Mouse (Mus musculus) ovary, postnatal 10 days (tissue): ENCODE measurements around the gene Cdk13.

Experiments
- DNase-seq: peaks from one replicate; pipeline ENCODE4 v3.0.0; 2022; ENCODE audit warnings: low spot score

Gene Cdk13

DNA sequence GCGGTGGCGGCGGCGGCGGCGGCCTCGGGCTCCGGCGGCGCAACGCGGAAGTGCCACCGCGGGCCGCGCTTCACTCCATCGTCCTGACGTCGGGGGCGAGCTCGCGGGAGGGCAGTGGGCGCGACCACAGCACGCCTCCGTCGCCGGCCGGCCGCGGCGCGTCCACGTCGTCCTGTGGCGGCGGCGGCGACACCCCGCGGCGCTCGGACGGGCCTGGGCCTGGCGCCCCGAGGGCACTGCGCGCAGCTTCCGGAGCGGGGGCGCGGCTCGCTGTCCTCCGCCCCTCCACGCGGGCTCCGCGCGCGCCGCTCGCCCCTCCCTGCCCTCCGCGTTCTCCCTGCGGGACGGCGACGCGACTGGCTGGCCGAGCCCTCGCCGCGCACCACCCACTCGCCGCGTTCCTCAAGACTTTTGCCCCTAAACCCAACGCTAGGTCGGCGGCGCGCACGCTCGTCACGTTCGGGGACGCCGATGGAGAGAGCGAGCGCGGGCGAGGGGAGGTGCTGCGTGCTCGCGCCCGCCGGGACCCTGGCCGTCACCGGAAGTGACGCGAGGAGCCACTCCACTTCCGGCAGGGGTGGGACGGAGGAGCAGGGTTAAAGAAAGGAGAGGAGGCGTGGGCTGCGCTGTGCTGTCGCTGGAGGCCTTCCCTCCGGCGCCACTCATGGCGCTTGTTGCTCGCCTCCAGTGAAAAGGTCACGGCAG, at the start of gene Cdk13:
Gene Cdk13 (minus strand): TSS at position 189 of the 705 bp plus-strand sequence.
- DNase-seq: peak; percentile 94

DNA sequence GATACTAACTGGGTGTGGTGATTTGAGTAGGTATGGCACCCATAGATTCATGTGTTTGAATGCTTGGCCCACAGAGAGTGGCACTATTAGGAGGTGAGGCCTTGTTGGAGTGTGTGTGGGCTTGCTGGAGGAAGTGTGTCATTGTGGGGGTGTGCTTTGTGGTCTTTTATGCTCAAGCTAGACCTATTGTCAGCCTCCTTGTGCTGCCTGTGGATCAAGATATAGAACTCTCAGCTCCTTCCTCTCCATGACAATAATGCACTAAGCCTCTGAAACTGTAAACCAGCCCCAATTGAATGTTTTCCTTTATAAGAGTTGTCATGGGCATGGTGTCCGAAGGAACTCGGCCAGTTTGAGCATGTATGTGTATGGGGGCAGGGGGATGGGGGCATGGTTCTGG, 38.4 kb upstream of the Cdk13 start:
- DNase-seq: no peak

DNA sequence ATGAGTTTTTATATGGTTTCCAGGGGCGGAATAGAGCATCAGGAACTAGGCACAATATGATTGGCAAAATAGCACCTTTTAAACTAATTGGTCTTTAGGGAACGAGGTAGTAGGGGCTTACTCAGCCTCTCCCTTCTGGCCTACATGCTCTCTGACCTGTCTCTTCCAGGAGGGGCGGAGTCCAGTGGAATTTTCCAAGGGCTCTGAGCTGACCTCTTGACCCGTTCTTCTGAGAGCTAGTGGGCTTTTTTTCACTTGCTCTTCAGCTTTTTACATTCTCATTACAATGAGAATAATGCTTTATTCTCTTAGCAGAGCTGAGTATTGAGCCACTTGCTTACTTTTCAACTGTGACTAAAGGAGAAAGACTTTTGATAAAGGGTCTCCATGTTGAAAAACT, 37.9 kb upstream of the Cdk13 start:
- no peak for DNase-seq

DNA sequence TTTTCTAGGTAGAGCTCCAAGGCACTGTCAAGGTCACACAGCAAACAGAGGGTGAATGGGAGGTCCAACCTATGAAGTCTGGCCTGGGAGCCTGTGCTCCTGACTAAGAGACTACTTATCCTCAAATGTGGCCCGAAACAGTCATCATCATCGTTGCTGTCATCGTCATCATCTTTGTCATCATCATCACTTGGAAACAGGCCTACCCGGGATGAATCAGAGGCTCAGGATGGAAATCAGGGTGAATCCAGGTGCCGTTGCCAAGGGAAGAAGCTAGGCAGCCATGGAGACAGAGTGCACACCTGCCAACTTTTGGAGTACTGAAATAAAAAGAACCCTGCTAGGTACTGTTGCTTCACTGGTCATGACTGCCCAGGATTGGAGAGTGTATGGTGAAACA, 34.2 kb upstream of the Cdk13 start:
- DNase-seq: no peak

DNA sequence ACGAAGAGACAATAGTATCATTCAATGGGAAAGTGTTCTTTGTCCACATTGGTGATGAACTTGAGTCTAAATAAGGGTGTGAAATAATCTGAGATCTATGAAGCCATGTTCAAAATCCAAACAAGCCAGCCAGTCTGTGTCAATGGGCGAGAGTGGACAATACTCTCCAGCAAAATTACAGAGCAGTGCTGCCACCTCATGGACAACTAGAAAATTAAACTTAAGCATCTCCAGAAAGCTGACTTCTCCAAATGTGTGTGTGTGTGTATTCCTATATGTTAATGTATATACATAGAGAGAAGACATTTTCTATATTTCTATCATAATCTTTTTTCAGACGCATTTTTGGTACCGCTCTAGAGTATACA, 33.6 kb upstream of the Cdk13 start:
- no peak for DNase-seq

DNA sequence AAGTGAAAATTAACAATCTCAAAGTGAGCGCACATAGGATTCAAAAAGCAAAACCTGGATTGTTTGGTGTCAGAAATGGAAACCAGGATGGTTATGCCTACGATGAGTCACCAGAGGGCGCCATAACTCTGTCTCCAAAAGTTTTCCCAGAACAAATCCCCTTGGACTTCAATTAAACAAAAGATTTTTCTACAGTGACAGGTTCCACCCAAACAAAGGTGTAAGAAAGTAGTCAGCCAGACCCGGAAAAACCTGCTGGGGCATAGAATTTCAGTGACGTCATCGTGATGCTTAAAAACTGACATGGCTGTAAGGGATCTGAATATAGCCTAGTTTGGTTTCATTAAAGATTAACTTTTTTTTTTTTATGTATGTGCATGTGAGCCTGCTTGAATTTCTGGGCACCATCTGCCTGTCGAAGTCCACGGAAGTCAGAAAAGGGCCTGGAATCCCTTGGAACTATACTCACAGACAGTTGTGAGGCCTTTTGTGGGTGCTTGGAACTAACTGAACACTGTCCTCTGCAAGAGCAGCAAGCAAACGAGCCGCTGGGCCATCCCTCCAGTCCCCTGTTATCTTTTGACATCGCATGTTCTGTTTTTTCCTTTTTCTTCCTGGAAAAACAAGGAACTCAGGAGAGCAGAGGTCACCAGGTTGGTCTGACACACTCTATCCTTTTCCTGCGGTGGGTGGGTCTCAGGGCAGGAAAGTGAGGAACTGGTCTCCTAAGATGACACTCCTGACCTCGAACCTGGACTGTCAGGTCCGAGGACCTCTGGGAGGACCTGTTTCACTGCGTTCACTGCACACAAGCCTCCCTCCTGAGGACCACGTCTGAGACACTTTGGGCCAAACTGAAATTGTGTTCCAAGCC, 33.0 kb upstream of the Cdk13 start:
- DNase-seq: no peak

DNA sequence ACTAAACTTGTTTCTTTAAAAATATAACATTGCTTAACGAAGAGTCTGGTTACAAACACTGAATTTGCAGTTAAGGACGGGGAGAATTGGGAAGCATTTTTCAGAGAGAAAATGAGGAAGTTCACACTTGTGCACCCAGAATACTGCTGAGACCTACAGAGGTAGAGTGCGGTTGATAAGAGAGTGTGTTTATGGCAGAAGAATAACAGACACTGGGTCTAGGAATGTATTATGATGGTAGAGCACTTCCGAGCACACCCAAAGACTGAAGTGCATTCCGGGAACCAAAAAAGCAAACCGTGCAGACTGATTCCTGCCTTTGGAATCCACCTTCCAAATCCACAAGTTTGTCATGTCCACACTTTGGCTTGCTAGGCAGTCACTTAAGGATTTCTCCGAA, 31.9 kb upstream of the Cdk13 start:
- DNase-seq: no peak

DNA sequence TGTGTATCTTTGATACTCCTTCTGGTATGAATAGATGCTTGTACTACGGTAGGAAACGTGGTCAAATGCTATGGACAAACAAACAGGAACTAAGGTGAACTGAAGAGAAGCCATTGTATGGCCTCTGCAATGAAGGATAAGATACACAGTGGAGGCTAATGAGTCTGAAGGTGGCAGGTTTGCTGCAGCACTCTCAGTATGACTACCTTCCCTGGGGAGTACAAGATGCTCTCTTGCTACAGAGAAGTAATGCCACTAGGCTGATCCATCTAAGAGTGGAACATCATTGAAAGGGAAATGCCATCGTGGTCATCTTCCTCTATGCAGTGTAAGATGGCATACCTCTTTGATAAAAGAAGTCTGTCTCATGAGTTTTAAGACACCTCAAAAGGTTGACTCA, 28.0 kb upstream of the Cdk13 start:
- DNase-seq: no peak

DNA sequence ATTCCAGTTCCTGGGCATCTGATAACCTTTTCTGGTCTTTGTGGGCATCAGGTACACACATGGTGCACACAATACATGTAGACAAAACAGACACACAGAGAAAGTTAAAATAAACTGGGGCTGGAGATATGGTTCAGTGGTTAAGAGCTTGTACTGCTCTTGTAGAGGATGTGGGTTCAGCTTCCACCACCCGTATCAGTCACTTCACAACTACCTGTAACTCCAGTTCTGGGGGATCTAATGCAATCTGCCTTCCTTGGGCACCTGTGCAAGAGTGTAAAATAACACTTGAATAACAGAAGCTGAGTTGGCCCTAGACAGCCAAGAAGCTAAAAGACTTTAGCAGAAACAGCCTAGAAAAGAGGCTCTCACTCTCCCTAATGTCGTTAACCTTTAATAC, 12.3 kb upstream of the Cdk13 start:
- no peak for DNase-seq

DNA sequence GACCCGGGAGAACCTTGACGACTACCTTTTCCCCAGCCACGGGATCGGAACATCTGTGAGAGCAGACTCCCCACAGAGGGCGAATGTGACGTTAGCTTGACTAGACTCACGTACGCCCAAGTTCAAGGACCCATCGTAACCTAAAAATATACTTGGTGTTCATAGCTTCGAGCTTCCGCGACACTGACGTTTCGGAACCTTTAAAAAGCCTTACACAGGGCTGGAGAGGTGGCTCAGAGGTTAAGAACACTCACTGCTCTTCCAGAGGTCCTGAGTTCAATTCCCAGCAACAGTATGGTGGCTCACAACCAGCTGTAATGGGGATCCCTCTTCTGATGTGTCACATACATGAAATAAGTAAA, 698 bp upstream of the Cdk13 start:
- DNase-seq: no peak

DNA sequence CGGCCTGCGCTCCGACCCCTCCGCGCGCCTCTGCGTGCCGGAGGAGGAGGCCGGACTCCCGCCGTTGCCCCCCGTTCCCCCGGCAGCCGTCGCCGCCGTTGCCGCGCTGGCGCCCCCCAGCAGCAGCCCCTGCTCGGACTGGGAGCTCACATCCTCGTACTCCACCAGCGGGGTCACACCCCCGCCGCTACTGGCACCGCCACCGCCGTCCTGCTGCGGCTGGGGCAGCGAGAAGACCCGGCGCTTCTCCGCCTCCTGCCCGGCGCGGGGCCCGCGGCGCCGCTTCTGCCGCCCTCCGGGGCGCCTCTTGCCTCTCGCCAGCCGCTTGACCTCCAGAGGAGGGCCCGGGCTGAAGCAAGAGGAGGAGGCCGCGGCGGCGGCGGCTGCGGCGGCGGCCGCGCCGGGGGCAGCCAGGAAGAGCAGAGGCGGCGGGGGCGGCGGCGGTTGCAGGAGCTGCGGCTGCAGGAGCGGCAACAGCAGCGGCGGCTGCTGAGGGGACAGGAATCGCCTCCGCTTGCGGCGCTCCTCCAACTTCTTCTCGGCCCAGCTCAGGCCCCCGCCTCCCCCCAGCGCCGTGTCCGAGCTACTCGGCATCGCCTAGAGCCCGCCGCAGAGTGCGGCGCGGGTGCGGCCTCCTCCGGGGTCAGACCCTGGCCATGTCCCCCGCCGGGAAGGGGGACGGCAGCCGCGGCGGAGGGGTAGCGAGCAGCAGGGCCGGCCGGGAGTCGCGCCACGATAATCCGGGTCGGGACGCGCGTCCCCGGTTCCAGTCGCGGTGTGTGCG, 647 bp downstream of the Cdk13 start:
- peak; percentile 32 for DNase-seq

DNA sequence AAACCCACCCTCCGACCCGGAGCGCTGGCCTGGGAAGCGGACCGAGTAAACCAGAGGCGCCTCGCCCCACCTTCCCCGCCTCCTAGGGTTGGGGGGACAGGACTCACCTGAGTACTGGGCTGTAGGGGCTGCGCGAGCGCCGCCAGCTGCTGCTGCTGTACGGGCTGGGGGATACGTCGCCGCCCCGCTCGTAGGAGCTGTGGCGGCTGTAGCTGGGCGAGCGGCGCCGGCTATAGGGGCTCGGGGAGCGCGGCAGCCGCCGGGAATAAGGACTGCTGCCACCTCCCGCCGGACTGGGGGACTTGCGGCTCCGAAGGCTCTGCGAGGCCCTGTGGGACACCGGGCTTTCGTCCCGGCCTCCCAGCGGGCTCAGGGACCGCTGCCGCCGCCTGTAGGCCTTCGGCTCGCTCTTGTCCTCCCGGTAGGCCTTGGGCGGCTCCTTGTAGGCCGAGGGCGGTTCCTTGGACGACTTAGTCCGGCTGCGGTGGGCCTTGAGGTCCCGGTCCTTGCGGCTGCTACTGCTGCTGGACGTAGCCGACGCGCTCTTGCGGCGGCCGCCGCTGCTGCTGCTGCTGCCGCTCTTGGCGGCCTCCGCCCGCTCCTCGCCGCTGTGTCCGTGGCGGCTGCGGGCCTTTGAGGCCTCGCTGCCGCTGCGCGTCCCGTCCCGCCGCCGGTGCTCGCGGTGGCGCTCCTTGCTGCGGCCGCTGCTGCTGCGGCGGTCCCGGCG, 1.4 kb downstream of the Cdk13 start:
- DNase-seq: peak; percentile 60

DNA sequence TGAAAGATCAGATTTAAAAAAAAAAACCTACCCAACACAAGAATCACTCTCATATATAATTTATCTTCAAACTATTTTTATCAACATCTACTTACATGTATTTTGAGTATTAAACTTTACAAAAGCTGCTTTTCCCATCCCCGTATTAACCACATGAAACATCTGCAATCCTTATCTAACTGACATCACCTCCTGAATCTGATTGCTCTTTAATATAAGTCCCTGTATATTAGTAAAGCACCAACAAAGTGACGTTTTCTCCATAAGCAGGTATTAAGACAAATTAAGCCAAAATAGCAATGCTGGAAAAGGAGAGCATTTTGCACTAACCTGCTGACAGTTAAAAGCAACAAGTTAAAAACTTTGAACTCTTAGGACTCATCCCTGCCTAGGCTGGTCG, 2.0 kb downstream of the Cdk13 start:
- no peak for DNase-seq

DNA sequence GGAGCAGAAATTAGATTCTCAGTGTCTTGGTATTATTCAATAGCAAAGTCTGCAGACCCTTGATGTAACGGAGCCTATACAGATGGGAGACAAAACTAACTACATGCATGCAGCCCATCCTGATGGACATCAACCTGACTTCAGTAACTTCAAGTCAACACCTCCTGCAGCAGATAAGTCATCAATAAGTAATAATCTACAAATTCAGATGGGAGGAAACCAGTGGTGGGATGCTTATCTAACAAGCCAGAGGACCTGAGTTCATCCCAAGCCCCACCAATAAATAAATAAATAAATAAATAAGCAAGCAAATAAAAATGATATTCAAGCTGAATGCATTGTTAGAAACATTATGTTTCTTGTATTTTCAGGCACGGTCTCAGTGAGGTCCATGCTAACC, 5.2 kb downstream of the Cdk13 start:
- DNase-seq: no peak

DNA sequence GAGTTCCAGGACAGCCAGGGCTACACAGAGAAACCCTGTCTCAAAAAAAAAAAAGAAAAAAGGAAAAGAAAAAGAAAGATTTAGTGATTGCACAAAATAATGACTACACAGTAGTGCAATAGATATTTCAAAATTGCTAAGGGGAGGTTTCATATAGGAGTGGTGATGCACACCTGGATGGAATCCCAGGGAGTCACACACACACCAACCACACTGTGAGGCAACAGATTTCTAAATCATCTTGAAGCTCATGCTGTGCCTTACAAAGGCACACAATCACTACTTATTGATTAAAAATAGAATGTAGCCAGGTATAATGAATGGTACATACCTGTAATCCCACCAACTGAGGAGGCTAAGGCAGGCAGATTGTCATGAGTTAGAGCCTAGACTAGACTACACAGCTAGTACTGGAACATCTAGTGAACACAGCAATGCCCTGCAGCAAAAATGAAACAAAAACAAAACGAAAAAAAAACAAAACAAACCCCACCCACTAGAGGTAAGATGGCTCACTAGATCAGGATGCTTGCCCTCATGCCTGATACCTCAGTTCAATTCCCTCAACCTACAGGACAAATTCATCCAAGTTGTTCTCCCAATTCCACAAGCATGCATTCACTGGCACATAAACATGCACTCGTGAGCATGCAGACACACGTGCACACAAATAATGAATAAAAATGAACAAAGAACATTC, 9.0 kb downstream of the Cdk13 start:
- no peak for DNase-seq

DNA sequence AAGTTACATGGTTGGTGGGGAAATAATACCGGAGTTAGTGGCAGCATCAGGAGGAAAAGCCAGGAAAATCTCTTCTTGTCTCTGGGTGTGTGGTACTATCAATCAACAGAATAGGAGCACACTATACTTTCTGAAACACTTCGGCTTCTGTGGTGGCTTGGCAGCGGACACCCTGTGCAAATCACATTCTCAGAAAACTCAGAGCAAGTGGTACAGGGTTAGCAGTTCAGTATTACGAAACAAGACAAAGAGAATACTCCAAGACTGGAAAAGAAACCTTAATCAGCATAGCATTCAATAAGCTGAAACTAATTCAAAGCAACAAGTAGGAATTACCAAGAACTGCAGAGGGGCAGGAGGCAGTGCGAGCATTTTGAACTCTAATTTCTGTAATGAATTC, 21.3 kb downstream of the Cdk13 start:
- no peak for DNase-seq

DNA sequence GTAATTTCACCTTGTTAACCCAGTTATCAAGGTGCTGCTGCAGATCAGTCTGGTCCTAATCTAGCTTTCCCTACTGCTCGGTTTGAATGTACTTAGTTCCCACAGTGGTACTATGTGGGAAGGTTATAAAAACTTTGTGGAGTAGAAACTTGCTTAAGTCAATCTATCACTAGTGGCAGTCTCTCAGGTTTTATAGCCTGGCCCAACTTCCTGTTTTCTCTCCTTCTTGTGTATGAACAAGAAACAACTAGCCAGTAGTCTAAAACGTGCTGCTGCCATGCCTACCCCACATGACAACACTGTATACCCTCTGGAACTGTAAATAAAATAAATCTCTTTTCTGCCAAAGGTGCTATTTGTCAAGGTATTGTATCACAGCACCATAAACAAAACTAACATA, 25.0 kb downstream of the Cdk13 start:
- no peak for DNase-seq

DNA sequence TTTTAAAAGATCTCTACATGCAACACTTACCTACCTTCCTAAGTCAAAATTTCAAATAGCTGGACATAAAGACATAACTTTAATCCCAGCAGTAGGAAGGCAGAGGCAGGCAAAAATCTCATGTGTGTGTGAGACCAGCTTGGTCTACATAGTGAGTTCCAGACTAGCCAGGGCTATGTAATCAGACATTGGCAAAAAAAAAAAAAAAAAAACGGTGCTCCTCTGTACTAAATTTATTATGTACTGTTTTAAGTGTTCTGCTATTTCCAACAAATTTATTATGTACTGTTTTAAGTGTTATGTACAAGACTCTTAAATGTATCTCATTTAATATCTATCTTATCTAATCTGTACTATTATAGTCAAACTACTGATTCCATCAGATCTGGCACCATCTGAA, 28.6 kb downstream of the Cdk13 start:
- no peak for DNase-seq

DNA sequence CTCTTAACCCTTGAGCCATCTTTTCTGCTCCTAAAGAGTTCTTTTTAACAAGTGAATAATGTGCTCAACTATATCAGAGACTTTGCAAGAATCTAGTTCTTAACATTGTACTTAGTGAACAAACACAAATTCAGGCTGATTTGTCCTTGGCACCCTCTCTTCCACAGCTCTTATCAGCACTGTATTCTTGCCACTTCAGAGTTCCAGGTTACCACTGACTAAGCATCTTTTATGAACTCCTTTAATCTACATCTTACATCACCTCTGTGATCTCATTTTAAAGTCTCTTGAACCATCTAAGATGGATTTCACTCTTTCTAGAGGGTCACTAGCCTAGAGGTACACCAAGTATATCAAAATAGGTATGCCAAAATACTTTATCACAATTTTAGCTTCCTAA, 29.5 kb downstream of the Cdk13 start:
- DNase-seq: no peak

DNA sequence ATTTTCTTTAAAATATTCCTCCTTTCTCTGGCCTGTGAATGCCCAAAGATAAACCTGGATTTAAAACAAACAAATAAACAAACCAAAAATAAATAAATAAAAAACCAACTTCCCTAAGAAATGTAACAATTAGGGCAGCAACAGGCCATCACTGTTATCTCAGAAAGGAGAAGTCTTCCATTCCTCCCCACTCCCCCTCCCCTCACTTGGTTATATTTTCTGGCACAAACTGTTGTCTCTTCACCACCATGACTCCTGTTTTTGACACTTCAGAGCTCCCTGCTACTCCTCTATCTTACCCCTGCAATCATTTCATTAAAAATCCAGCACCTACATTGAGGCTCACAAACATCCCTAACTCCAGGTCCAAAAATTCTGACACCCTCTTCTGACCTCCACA, 31.8 kb downstream of the Cdk13 start:
- no peak for DNase-seq

DNA sequence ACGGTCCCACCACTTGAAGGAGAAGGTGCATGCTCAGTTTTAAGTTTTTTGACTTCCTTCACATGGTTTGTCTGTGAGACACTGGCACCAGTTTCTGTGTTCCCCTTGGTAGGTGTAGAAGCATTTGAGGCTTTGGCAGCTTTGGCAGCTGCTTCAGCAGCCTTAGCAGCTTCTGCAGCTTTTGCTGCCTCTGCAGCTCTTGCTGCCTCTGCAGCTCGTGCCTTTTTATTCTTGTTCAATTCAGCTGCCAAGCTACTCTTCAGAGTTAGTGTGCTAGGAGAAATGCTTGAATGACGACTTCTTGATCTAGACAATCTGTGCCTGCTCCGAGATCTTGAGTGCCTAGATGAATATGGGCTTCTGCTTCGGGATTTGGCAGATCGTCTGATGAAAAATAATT, 32.3 kb downstream of the Cdk13 start:
- no peak for DNase-seq

DNA sequence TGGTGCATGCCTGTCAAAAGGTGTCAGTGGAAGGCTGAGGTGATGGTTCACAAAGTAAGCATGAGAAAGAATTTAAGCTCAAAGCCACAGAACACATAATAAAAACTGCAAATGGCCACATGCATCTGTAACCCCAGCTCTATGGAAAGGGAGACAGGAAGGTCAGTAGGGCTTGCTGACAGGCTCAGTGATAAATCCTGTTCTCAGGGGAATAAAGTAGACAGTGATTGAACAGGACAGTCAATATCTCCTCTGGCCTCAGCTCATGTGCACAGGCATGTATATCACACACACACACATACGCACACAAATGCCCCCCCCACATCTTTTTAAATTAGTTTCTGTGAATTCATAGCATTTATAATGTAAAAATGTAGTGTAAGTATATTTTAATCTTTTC, 42.5 kb downstream of the Cdk13 start:
- no peak for DNase-seq
